Mouse (Mus musculus) heart, embryonic 12.5 days (tissue): Measurements from ENCODE around the gene Hist1h2br. TPM values are rescaled to one million over a fixed set of nuclear protein-coding genes. Genes with fewer than 3 reads are reported as not detected.
"Not testable (repeated sequence)": the region's sequence is repeated elsewhere in the genome, so short reads cannot be mapped to it uniquely, and the experiment has no call there.

ENCODE experiments used
- ATAC-seq: fragments of 200-750 bp; cut with Nextera tagmentation; 2 replicates; pipeline ENCODE4 v1.8.0; 2017; ENCODE audit warnings: moderate TSS enrichment, moderate library complexity; ENCODE audit not compliant: insufficient number of reproducible peaks, low FRiP score
- H3K27ac ChIP-seq: fragments of 300-500 bp; sonication (generic); 2 replicates; pipeline ENCODE4 v1.5.1; 2016; ENCODE audit warnings: mild to moderate bottlenecking, moderate library complexity; ENCODE audit not compliant: poor library complexity, severe bottlenecking
- H3K27me3 ChIP-seq: fragments of 300-500 bp; sonication (generic); replicated peaks from 2 replicates; pipeline ENCODE4 v1.6.1; 2016; ENCODE audit warnings: mild to moderate bottlenecking, moderate library complexity
- H3K36me3 ChIP-seq: fragments of 300-500 bp; sonication (generic); 2 replicates; pipeline ENCODE4 v1.6.1; 2016; ENCODE audit warnings: mild to moderate bottlenecking, moderate library complexity
- H3K4me1 ChIP-seq: fragments of 300-500 bp; sonication (generic); replicated peaks from 2 replicates; pipeline ENCODE4 v1.6.1; 2016; ENCODE audit warnings: mild to moderate bottlenecking
- H3K4me2 ChIP-seq: fragments of 300-500 bp; sonication (generic); 2 replicates; pipeline ENCODE4 v1.6.1; 2016; ENCODE audit warnings: mild to moderate bottlenecking, moderate library complexity
- H3K4me3 ChIP-seq: fragments of 300-500 bp; sonication (generic); 2 replicates; pipeline ENCODE4 v1.5.1; 2016; ENCODE audit warnings: mild to moderate bottlenecking
- H3K9ac ChIP-seq: fragments of 300-500 bp; sonication (generic); 2 replicates; pipeline ENCODE4 v1.6.1; 2016; ENCODE audit warnings: mild to moderate bottlenecking, moderate library complexity
- H3K9me3 ChIP-seq: fragments of 300-500 bp; sonication (generic); replicated peaks from 2 replicates; pipeline ENCODE4 v1.6.1; 2016; ENCODE audit warnings: mild to moderate bottlenecking, moderate library complexity
- WGBS: fragments of 180-500 bp; shearing (Covaris S2); methylation state at CpG from one replicate; pipeline ENCODE4 v1.1.7; 2016; 5-methylcytosine and 5-hydroxymethylcytosine counted together
- polyA plus RNA-seq: library from polyadenylated mRNA; unstranded; fragments of >200 nt; fragmentation: Nextera tagmentation; extraction: Ambion mirVana; gene quantifications from 2 replicates; pipeline ENCODE4 v1.2.1, GENCODE M21; 2016

The Hist1h2br gene
- polyA plus RNA-seq, 1 experiment from 2014 or later = 8.1 TPM

DNA sequence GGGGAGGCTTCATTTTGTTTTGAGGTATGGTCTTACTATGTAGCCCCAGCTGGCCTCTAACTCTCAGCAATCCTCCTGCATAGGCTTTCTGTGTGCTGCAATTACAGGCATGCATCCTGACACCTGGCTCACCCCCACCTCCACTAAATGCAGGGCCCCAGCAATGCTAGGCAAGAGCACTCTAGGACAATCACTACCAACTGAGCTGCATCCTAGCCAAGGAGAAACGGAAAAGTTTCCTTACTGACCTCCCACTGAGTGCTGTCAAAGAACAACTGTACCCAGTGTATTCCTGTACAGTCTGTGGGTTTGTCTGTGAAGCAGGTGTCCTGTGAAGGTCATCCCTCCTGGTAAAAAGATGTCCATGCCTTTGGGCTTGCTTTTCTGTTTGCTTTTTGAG is 17.2 kb downstream of the Hist1h2br start:
- H3K9me3 ChIP-seq, ATAC-seq, H3K4me2 ChIP-seq, H3K36me3 ChIP-seq, H3K27ac ChIP-seq, H3K27me3 ChIP-seq, H3K4me3 ChIP-seq, H3K9ac ChIP-seq: not testable (repeated sequence)
- 38% methylated on average over 1 of the region's 1 CpGs for WGBS
- H3K4me1 ChIP-seq = peaks cover 15% of the 10 kb centered on the region

DNA sequence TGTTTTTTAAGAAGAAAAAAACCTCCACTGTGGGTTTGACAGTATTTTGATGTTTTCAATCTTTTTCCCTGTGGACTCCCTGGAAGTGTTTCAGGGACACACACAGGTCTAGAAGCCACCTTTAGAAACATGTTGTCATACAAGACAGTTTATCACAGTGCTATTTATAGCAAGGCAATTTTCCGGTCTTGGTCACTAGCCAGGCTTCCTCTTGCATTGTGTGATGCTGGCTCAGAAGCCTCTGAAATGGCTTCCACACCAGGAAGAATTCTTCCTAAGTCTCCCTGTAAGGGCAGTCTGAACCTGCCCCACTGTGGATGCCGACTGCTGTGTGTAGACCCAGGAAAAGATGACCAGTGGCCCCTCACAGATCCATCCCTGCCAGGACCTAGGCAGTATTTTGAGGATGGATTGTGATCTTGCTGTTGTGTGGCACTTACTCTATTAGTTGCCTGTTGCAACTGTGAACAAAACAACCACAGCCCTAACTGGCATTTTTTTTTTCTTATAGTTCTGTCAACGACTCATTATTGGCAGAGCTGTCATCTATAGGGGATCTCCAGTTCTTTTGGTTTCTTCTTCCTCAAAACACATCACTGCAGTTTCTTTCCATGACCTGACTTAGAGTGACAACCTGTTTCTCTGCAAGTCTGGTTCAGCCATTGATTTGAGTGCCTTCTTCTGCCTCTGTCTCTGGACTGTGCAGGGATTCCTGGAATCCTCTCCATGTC is 18.8 kb downstream of the Hist1h2br start:
- Histone ChIP-seq H3K9ac (no peak overlapping the region), H3K4me2 (peak overlapping the region; percentile 21; the same call in 1 of the 2 replicates), H3K4me3 (no peak overlapping the region), H3K36me3 (no peaks in the 10 kb centered on the region), H3K27ac (peak overlapping the region; percentile 62), H3K4me1 (peaks cover 15% of the 10 kb centered on the region), H3K27me3 (no peaks in the 10 kb centered on the region), H3K9me3 (no peaks in the 10 kb centered on the region)
- 0 out of 2 replicates have a peak, but pooled peaks have one; percentile 13 for ATAC-seq
- 37% methylated on average over 3 of the region's 3 CpGs for WGBS

DNA sequence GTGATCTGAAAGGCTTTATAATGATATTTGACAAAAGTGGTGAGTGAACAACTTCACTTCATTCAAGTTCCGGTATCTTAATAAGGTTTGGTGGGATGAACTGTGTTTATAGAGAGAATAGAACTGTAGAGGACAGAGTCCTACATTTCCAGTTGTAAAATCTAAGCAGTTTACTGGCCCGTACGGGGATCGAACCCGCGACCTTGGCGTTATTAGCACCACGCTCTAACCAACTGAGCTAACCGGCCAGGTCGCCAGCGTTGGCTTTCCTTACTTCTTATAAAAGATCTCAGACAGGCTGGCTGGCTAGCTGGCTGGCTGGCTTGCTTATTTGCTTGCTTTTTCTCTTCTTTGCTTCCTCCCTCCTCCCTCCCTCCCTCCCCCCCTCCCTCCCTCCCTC is 21.6 kb downstream of the Hist1h2br start:
- H3K4me1 ChIP-seq = peaks cover 15% of the 10 kb centered on the region
- H3K27ac ChIP-seq = no peak overlapping the region
- peak overlapping the region; percentile 59 for H3K4me3 ChIP-seq
- H3K4me2 ChIP-seq = peak overlapping the region; percentile 66
- ATAC-seq = peak; percentile 84
- H3K9me3 ChIP-seq = no peaks in the 10 kb centered on the region
- peak overlapping the region; percentile 55 for H3K9ac ChIP-seq
- H3K36me3 ChIP-seq = no peaks in the 10 kb centered on the region
- H3K27me3 ChIP-seq = no peaks in the 10 kb centered on the region
- WGBS = 1% methylated on average over 11 of the region's 11 CpGs

DNA sequence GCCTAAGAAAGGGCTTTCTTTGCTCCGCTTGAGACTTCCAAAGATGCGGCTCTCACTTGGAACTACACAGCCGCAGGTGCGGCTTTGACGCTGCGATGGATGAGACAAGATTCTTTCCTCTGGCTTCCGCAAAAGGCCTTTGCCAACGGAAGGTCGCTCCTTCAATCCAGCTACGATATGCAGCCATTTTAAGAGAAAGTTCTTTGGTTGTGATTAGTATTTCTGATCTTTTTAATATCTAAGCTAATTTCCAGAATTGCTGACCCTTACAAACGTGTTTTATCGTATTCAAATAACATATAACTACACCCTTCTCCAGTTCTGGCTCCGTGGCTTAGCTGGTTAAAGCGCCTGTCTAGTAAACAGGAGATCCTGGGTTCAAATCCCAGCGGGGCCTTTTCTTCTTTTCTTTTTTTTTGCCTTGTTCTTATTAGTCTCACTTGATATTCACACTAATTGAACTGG is 22.2 kb downstream of the Hist1h2br start:
- WGBS = 2% methylated on average over 15 of the region's 15 CpGs
- Histone ChIP-seq H3K9me3 (no peaks in the 10 kb centered on the region), H3K27ac (no peak overlapping the region), H3K36me3 (no peaks in the 10 kb centered on the region), H3K4me3 (peak overlapping the region; percentile 59), H3K9ac (peak overlapping the region; percentile 55), H3K4me2 (peak overlapping the region; percentile 66), H3K4me1 (peaks cover 13% of the 10 kb centered on the region), H3K27me3 (no peaks in the 10 kb centered on the region)
- no peak; the same call in 1 of the 2 replicates for ATAC-seq

DNA sequence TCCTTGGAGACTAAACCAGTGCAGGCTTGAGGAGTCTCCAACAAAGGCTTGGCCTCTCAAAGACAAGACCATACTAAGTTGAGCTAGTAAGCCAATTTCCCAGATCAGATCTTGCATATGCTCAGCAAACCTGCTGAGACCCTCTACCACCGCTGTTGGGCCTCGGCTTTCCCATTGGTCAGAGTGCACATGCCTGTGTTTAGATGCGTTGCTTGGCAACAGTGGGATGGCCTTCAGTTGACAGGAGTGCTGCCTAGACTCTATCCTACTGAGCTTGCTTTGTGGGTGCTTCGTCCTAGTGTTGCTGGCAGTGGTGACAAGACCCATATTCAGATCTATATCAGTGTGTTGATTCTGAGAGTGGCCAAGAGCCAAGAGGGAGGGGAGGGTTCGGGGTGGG is 28.1 kb downstream of the Hist1h2br start:
- Histone ChIP-seq H3K4me3 (no peak overlapping the region), H3K4me2 (no peak overlapping the region), H3K4me1 (no peaks in the 10 kb centered on the region), H3K27ac (no peak overlapping the region), H3K27me3 (no peaks in the 10 kb centered on the region; the same call in 1 of the 2 replicates), H3K9me3 (no peaks in the 10 kb centered on the region), H3K9ac (no peak overlapping the region), H3K36me3 (no peaks in the 10 kb centered on the region)
- ATAC-seq = no peak
- WGBS = 21% methylated on average over 5 of the region's 5 CpGs

DNA sequence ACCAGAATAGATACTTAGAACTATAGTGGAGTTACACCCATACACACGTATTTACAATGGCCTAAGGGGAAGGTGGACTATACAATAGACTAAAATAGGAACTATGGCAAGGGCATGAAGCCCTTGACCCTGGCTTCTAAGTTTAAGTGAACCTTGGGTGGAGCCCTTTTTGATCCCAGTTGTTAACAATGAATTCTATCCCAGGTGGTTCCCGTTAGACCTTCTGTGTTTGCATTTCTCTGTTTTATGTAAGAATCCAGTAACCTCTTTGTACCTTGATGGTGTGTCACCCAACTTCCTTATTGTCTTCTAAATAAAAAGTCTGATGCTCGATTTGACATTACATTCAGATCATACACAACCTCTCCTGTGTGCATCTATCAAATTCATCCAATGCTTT is 32.0 kb downstream of the Hist1h2br start:
- not testable (repeated sequence) for H3K9ac ChIP-seq, H3K27ac ChIP-seq, H3K4me2 ChIP-seq, H3K4me1 ChIP-seq, H3K9me3 ChIP-seq, H3K27me3 ChIP-seq, H3K4me3 ChIP-seq, ATAC-seq, H3K36me3 ChIP-seq
- WGBS = 64% methylated on average over 3 of the region's 3 CpGs

DNA sequence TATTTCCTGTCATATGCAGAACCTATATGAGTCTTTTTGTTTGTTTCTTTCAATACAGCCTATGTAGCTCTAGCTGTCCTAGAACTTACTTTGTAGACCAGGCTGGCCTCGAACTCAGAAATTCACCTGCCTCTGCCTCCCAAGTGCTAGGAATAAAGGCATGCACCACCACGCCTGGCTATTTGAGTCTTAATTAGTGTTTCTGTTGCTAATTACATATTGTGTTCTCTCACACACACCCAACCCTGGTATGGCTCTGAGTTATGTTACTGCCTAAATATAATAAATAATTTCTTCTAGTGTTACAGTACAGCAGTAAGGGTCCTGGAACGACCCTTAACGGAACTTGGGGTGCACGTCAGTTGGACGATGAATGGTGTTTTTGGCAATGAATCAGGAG is 47.2 kb downstream of the Hist1h2br start:
- Histone ChIP-seq H3K4me1 (no peaks in the 10 kb centered on the region), H3K9me3 (no peaks in the 10 kb centered on the region)
- 79% methylated on average over 6 of the region's 6 CpGs for WGBS

DNA sequence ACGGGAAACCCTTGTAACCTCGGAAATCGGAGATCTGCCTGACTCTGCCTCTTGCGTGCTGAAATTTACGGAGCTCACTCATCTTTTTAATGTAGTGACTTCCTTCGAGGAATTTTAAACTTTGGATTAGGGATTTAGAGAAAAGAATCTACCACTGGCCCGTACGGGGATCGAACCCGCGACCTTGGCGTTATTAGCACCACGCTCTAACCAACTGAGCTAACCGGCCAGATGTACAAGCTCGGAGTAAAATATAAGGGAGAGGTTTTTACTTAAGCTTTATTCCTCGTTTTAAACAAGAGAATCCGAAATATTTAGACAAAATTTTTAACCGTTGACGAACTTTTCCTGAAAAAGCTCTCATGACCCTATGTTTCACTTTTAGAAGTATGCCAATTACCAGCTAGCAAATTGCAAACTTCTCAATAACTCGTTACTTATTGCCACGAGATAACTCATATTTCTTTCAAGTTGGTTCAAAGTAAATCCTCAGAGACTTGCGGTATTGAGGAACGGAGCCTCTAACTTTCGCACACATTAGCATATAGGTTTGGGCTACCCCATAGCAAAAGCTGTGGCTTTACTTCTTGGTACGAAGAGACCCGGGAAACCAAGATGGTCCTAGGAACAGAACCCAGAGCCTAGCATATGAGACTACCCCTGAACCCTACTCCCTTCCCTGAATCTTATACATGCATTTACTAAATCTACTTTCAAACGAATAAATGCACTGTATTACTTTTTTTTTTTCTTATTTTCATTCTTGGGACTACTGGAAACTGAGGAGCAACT is 48.5 kb downstream of the Hist1h2br start:
- peak; percentile 66; the same call in 1 of the 2 replicates for ATAC-seq
- peak overlapping the region; percentile 44; the same call in 1 of the 2 replicates for H3K9ac ChIP-seq

More for the DNA sequence above, 47.2 kb downstream of the Hist1h2br start:
- Histone ChIP-seq H3K4me2 (no peak overlapping the region), H3K27me3 (no peaks in the 10 kb centered on the region), H3K27ac (no peak overlapping the region), H3K36me3 (no peaks in the 10 kb centered on the region), H3K4me3 (no peak overlapping the region), H3K9ac (no peak overlapping the region)
- ATAC-seq = no peak

DNA sequence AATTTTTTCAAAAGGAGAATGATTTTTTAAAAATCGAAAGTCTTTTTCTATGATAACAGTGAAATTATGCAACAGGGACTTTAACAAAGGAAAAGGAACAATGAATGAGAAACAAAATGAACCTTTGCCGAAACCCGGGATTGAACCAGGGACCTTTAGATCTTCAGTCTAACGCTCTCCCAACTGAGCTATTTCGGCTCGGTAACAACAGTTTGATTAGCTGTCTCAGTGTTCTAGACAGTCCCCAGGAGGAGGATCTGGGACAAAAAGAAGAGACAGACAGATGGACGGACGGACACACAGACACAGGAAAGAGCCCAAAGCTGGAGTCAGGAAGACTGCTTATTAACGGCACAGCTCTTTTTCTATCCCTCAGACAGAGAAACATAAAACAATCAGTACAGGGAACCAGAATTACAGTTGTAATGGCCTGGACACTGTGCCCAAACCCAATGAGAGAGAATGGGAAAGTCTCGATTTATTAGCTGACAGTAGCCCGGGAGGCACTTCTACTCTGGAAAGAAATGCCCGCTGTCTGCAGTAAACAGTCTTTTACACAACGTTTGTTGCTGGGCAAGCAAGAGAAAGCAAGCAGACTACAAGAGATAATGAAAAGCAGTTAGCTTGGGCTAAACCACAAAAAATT is 49.3 kb downstream of the Hist1h2br start:
- Histone ChIP-seq H3K4me3 (peak overlapping the region; percentile 57), H3K9me3 (no peaks in the 10 kb centered on the region), H3K27me3 (no peaks in the 10 kb centered on the region), H3K4me2 (peak overlapping the region; percentile 64), H3K4me1 (no peaks in the 10 kb centered on the region), H3K27ac (no peak overlapping the region), H3K36me3 (no peaks in the 10 kb centered on the region), H3K9ac (peak overlapping the region; percentile 39; the same call in 1 of the 2 replicates)
- WGBS = 1% methylated on average over 13 of the region's 13 CpGs
- ATAC-seq = peak; percentile 71

More for the DNA sequence above, 48.5 kb downstream of the Hist1h2br start:
- WGBS = 2% methylated on average over 27 of the region's 27 CpGs
- Histone ChIP-seq H3K4me2 (peak overlapping the region; percentile 64), H3K4me1 (no peaks in the 10 kb centered on the region), H3K4me3 (peak overlapping the region; percentile 57), H3K27ac (no peak overlapping the region), H3K36me3 (no peaks in the 10 kb centered on the region), H3K9me3 (no peaks in the 10 kb centered on the region), H3K27me3 (no peaks in the 10 kb centered on the region)

DNA sequence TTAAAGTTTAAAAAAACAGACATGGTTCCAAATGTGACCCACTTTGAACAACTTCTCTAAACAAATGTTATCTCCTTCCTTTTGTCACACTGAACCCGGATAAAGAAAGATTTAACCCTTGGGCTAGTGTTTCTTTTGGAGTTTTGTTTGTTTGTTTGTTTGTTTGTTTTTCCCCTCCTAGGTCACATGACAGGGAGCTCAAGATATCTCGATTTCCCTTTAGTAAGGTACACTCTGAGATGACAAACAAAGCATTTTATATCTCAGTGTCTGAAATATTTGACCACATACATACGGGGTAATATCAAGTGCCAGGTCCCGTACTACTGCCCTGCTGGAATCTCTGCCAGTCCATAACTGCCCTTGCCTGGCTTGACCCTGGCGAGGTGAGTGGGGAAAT is 49.9 kb downstream of the Hist1h2br start:
- no peak for ATAC-seq
- Histone ChIP-seq H3K36me3 (no peaks in the 10 kb centered on the region), H3K9me3 (no peaks in the 10 kb centered on the region), H3K4me1 (no peaks in the 10 kb centered on the region), H3K27ac (no peak overlapping the region), H3K9ac (peak overlapping the region; percentile 39; the same call in 1 of the 2 replicates), H3K27me3 (no peaks in the 10 kb centered on the region), H3K4me3 (peak overlapping the region; percentile 57), H3K4me2 (peak overlapping the region; percentile 64)
- 29% methylated on average over 5 of the region's 5 CpGs for WGBS

DNA sequence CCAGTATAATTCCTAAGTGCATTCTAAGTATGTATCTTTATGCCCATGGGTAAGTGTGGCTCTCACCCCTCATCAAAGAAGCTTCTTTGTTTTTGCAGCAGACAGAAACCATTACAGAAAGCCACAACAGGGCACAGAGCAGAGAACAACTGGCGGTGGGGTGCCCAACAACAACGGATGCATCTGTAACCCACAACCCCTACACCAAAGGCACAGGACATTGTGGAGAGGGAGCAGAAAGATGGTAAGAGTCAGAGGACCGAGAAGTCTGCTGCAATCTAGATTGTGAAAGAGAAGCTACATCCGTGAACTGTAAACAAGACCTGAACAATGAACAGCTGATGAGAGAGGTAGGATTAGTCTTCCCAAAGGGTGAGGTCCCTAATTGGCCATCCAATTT is 51.0 kb downstream of the Hist1h2br start:
- H3K27me3 ChIP-seq = no peaks in the 10 kb centered on the region
- no peak overlapping the region for H3K9ac ChIP-seq
- H3K9me3 ChIP-seq = no peaks in the 10 kb centered on the region
- H3K27ac ChIP-seq = no peak overlapping the region
- no peak overlapping the region for H3K4me2 ChIP-seq
- H3K4me1 ChIP-seq = no peaks in the 10 kb centered on the region
- H3K36me3 ChIP-seq = no peaks in the 10 kb centered on the region
- no peak for ATAC-seq
- 73% methylated on average over 4 of the region's 4 CpGs for WGBS
- H3K4me3 ChIP-seq = no peak overlapping the region
